Mouse (Mus musculus) E14TG2a.4 (cell line): ENCODE measurements around the gene 1700029P11Rik.

ENCODE experiments used
- CTCF ChIP-seq: conservative IDR thresholded peaks from 2 replicates; pipeline ENCODE4 v1.5.1; 2014; ENCODE audit warnings: low read length
- NANOG ChIP-seq: IDR thresholded peaks from 2 replicates; pipeline ENCODE4 v1.6.1; 2014; ENCODE audit warnings: borderline replicate concordance, low read length, mixed read lengths
- POU5F1 ChIP-seq: IDR thresholded peaks from 2 replicates; pipeline ENCODE4 v1.6.1; 2014; ENCODE audit warnings: low read length, borderline replicate concordance

- TF ChIP-seq CTCF (no peak), POU5F1 (no peak), NANOG (no peak)
These were observed 19.3 kb upstream of the 1700029P11Rik start for GRCm38 (mm10) chr15:81961078-81961451.
